Mouse (Mus musculus) stomach, postnatal 0 days (tissue): ENCODE measurements around the gene Thbs4.

ENCODE experiments used
- CTCF ChIP-seq: IDR thresholded peaks from 2 replicates; pipeline ENCODE4 v1.5.1; 2016; ENCODE audit warnings: antibody characterized with exemption, low read depth, mild to moderate bottlenecking, moderate library complexity
- EP300 ChIP-seq: optimal IDR thresholded peaks from 2 replicates; pipeline ENCODE3; 2016; ENCODE audit warnings: antibody characterized with exemption

DNA sequence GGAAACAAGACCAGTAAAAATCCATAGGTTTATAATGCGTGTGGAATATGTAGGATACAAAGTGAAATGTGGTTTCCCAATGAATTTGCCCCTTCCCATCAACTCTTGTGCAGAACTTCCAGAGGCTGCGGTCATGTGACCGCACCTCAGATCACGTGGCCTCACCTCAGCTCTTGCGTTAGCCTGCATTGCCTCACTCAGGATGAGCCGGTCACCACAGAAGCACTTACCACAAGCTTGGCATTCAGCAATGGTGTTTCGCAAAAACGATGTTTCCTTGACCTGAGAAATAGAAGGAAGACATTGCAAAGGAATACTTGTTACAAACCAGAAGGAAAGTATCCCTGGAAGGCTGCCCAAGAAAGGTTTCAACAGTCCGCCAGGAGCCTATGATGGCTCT, 19.7 kb downstream of the Thbs4 start:
- TF ChIP-seq CTCF (no peak), EP300 (no peak)
